ENCODE assay signal across 24 mouse cellular contexts in the genomic region with DNA sequence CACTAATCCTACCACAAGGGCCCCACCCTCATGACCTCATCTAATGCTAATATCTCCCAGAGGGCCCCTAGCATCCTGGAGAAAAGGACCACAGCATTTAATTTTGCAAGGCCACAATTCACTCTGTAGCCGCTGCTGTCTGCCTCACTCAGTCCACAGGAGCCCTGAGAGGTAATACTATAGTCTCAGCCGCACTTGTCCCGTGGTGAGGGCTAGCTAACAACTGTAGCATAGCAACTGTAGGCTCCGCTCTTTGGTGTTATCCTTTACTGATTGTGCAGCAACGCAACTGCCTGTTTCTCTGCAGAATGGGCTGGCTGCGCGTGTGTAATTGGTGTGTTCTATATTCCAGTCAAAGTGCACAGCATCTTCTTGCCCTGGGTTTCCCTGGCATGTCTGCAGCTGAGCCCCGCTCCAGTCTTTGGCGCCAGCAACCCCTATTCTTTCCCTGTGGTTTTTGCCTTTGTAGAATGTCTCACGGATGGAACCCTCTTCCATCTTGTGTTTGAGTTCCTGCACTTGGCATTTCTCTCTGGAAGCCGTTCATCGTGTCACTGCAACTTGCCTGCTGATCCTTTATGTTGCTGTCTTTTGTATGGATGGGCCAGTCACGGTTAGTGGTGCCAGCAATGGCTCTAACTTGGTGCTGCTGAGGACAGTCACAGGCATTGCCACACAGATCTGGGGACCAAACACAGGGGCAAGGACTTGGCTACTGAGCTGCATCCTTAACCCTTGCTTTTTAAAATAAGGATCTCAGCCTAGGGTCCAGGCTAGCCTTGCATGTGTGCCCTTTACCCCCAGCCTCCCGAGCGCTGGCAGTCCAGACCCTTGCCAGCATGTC.
DNase-seq lines count a peak whose midpoint lies in the region; ATAC-seq and TF ChIP-seq lines count a peak whose summit lies in the region.
"Had no signal": no experiment of that assay in that cellular context is flagged by ENCODE, and none has a peak within 500 bp of the region (broad histone marks: within the 10 kb centered on the region; RNA-seq: fewer than 3 reads in every experiment).

No protein-coding gene starts in this region.

- peak; percentile 10; the same call in 1 of the 2 replicates for ATAC-seq in limb, embryonic 13.5 days (ENCODE audit: low FRiP score, low read depth)
- peak; percentile 45; the same call in 1 of the 2 replicates for ATAC-seq in hindbrain, embryonic 14.5 days (ENCODE audit: low FRiP score)

- H3K4me3 ChIP-seq in limb, embryonic 13.5 days, result no peak overlapping the region
- no peak overlapping the region for H3K4me3 ChIP-seq in limb, embryonic 10.5 days
- H3K4me3 ChIP-seq in hindbrain, embryonic 14.5 days (replicated peaks; ENCODE audit: low read length), result no peak overlapping the region
- no peak overlapping the region for H3K4me3 ChIP-seq in myocyte
- H3K4me3 ChIP-seq: embryonic facial prominence, embryonic 15.5 days; heart, adult 2 months; heart, embryonic 15.5 days; liver, embryonic 15.5 days; lung, embryonic 15.5 days had no signal

- no peak overlapping the region for H3K27ac ChIP-seq in limb, embryonic 13.5 days
- no peak overlapping the region for H3K27ac ChIP-seq in limb, embryonic 10.5 days
- H3K27ac ChIP-seq in hindbrain, embryonic 14.5 days, result no peak overlapping the region
- H3K27ac ChIP-seq: embryonic facial prominence, embryonic 15.5 days; heart, adult 2 months; heart, embryonic 15.5 days; kidney, postnatal 0 days; liver, embryonic 15.5 days; lung, embryonic 15.5 days had no signal

- DNase-seq in embryo, embryonic 11 days, result peak; percentile 20
- DNase-seq in embryo, embryonic 10 days (ENCODE audit: low spot score), result no peak
- DNase-seq in limb, embryonic 10.5 days (ENCODE audit: low spot score), result no peak
- no peak for DNase-seq in hindbrain, embryonic 14.5 days (ENCODE audit: low spot score)
- DNase-seq in cerebellum, adult 11-12 months, result no peak
- DNase-seq in lung, postnatal 25 days (ENCODE audit: low spot score), result no peak
- DNase-seq: adrenal gland, postnatal 25 days; cerebellum, adult 9-11 months; gastrocnemius, postnatal 36 days; heart, adult 2 months; heart, postnatal 36 days; kidney, adult 2 months; layer of hippocampus, adult 9-11 months; liver; lung, postnatal 4 days; right cerebral cortex, postnatal 25 days; spleen, adult 18-20 months had no signal

- no peaks in the 10 kb centered on the region for H3K79me2 ChIP-seq in myocyte (ENCODE audit: control insufficient read depth, insufficient read depth)

- WGBS in limb, embryonic 13.5 days, result 75% methylated on average over 15 of the region's 15 CpGs
- WGBS in limb, embryonic 10.5 days, result 81% methylated on average over 15 of the region's 15 CpGs
- 47% methylated on average over 15 of the region's 15 CpGs for WGBS in hindbrain, embryonic 14.5 days

- no peak overlapping the region for H3K9ac ChIP-seq in limb, embryonic 13.5 days
- no peak overlapping the region for H3K9ac ChIP-seq in hindbrain, embryonic 14.5 days
- H3K9ac ChIP-seq: embryonic facial prominence, embryonic 15.5 days; heart, embryonic 15.5 days; liver, embryonic 15.5 days; lung, embryonic 15.5 days had no signal

- H3ac ChIP-seq in myocyte (ENCODE audit: control insufficient read depth, insufficient read length), result no peak overlapping the region

- no peak overlapping the region for H3K4me2 ChIP-seq in limb, embryonic 13.5 days (replicated peaks)
- no peak overlapping the region for H3K4me2 ChIP-seq in hindbrain, embryonic 14.5 days (replicated peaks)
- peak overlapping the region; percentile 16 for H3K4me2 ChIP-seq in myocyte (ENCODE audit: low read depth)
- H3K4me2 ChIP-seq: embryonic facial prominence, embryonic 15.5 days; heart, embryonic 15.5 days; liver, embryonic 15.5 days; lung, embryonic 15.5 days had no signal

- H3K36me3 ChIP-seq in limb, embryonic 13.5 days, result no peaks in the 10 kb centered on the region
- no peaks in the 10 kb centered on the region for H3K36me3 ChIP-seq in limb, embryonic 10.5 days
- no peaks in the 10 kb centered on the region for H3K36me3 ChIP-seq in hindbrain, embryonic 14.5 days (replicated peaks; ENCODE audit: control insufficient read depth, insufficient read depth)
- H3K36me3 ChIP-seq in myocyte (ENCODE audit: control insufficient read depth, insufficient read depth), result no peaks in the 10 kb centered on the region
- H3K36me3 ChIP-seq: embryonic facial prominence, embryonic 15.5 days; heart, embryonic 15.5 days; liver, embryonic 15.5 days; lung, embryonic 15.5 days had no signal

- peaks cover 35% of the 10 kb centered on the region; the same call in 1 of the 2 replicates for H3K27me3 ChIP-seq in limb, embryonic 13.5 days
- peaks cover 74% of the 10 kb centered on the region for H3K27me3 ChIP-seq in limb, embryonic 10.5 days (ENCODE audit: low read depth, poor library complexity, severe bottlenecking)
- peaks cover 10% of the 10 kb centered on the region; the same call in 1 of the 2 replicates for H3K27me3 ChIP-seq in hindbrain, embryonic 14.5 days (ENCODE audit: control insufficient read depth, insufficient read depth, low read length)
- peaks cover 14% of the 10 kb centered on the region for H3K27me3 ChIP-seq in myocyte (ENCODE audit: control insufficient read depth, insufficient read depth, insufficient read length)
- H3K27me3 ChIP-seq: embryonic facial prominence, embryonic 15.5 days; liver, embryonic 15.5 days; lung, embryonic 15.5 days had no signal

- peaks cover 13% of the 10 kb centered on the region for H3K4me1 ChIP-seq in limb, embryonic 13.5 days
- peaks cover 36% of the 10 kb centered on the region for H3K4me1 ChIP-seq in limb, embryonic 10.5 days
- no peaks in the 10 kb centered on the region for H3K4me1 ChIP-seq in hindbrain, embryonic 14.5 days (replicated peaks; ENCODE audit: control insufficient read depth, insufficient read depth, low read length)
- H3K4me1 ChIP-seq: liver, embryonic 15.5 days had no signal

- H3K9me3 ChIP-seq in limb, embryonic 13.5 days, result no peaks in the 10 kb centered on the region
- no peaks in the 10 kb centered on the region for H3K9me3 ChIP-seq in limb, embryonic 10.5 days (replicated peaks)
- no peaks in the 10 kb centered on the region for H3K9me3 ChIP-seq in hindbrain, embryonic 14.5 days (ENCODE audit: control insufficient read depth, low read length)
- H3K9me3 ChIP-seq: embryonic facial prominence, embryonic 15.5 days; heart, embryonic 15.5 days; liver, embryonic 15.5 days; lung, embryonic 15.5 days had no signal

- TF ChIP-seq POLR2A in myocyte (IDR thresholded peaks at IDR 0.05; ENCODE audit: insufficient read length, low read depth), result no peak

TF ChIP-seq in myocyte, 11 proteins besides CTCF, POLR2A, EP300 and RAD21:
- TF ChIP-seq USF1 (IDR thresholded peaks at IDR 0.05; ENCODE audit: low read depth) (no peak), MYOG (IDR thresholded peaks at IDR 0.05; ENCODE audit: control insufficient read depth in 1 of 3, insufficient read depth in 1 of 3, insufficient read length in 2 of 3, low read depth in 2 of 3) (no peak), POLR2AphosphoS2 (IDR thresholded peaks at IDR 0.05; ENCODE audit: insufficient read length, low read depth) (no peak), MYOD1 (IDR thresholded peaks at IDR 0.05; ENCODE audit: control insufficient read depth in 1 of 3, insufficient read length in 2 of 3, low read depth in 2 of 3) (no peak), MAX (IDR thresholded peaks at IDR 0.05; ENCODE audit: low read depth) (no peak), SRF (IDR thresholded peaks at IDR 0.05; ENCODE audit: control insufficient read depth, insufficient read length, low read depth) (no peak), TCF12 (IDR thresholded peaks at IDR 0.05; ENCODE audit: insufficient read depth, poor library complexity, severe bottlenecking) (no peak), E2F4 (IDR thresholded peaks at IDR 0.05; ENCODE audit: insufficient read depth) (no peak), REST (IDR thresholded peaks at IDR 0.05; ENCODE audit: insufficient read depth, insufficient read length) (no peak), TCF3 (IDR thresholded peaks at IDR 0.05; ENCODE audit: insufficient read length, low read depth) (no peak), CEBPB (IDR thresholded peaks at IDR 0.05; ENCODE audit: insufficient read depth, poor library complexity, severe bottlenecking) (no peak)
